10 mouse cellular contexts compared by ENCODE assay signal in the genomic region with DNA sequence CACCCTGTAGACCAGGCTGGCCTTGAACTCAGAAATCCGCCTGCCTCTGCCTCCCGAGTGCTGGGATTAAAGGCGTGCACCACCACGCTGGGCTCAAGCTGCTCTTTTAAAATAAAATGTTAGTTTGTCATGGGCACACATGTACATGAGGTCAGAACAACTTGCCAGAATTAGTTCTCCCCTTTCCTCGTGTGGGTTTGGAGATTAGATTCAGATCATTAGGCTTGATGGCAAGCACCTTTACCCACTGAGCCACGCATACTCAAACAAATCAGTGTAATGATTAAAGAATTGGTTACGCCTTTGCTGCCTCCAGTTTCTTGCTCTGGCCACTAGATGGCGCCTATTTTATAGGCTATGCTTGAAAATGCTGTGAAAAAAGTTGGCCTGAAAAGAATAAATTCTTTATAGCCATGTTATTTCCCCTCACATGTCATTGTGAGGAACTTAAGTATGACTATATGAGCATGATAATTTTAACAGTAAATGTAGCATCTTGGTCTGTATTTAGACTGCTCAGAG. TPM values are rescaled to one million over a fixed set of nuclear protein-coding genes. Genes with fewer than 3 reads are reported as not detected.
DNase-seq lines count a peak whose midpoint lies in the region; ATAC-seq and TF ChIP-seq lines count a peak whose summit lies in the region.
"Had no signal": no experiment of that assay in that cellular context is flagged by ENCODE, and none has a peak within 500 bp of the region (broad histone marks: within the 10 kb centered on the region; RNA-seq: fewer than 3 reads in every experiment).

No protein-coding gene starts in this region.

- H3K4me1 ChIP-seq in intestine, postnatal 0 days (replicated peaks; ENCODE audit: control insufficient read depth, insufficient read depth, low read length) = no peaks in the 10 kb centered on the region
- H3K4me1 ChIP-seq in intestine, embryonic 16.5 days (ENCODE audit: control insufficient read depth, insufficient read depth, low read length) = no peaks in the 10 kb centered on the region
- H3K4me1 ChIP-seq in forebrain, embryonic 16.5 days (replicated peaks; ENCODE audit: control insufficient read depth, insufficient read depth, low read length) = no peaks in the 10 kb centered on the region
- H3K4me1 ChIP-seq: embryonic facial prominence, embryonic 15.5 days had no signal

- no peak overlapping the region for H3K4me3 ChIP-seq in intestine, postnatal 0 days (ENCODE audit: low read depth, low read length)
- no peak overlapping the region for H3K4me3 ChIP-seq in intestine, embryonic 16.5 days (ENCODE audit: low read length)
- no peak overlapping the region for H3K4me3 ChIP-seq in forebrain, embryonic 16.5 days (replicated peaks; ENCODE audit: low read length)
- H3K4me3 ChIP-seq: embryonic facial prominence, embryonic 15.5 days; limb, embryonic 12.5 days had no signal

- no peak overlapping the region for H3K4me2 ChIP-seq in intestine, postnatal 0 days (replicated peaks; ENCODE audit: low read depth)
- H3K4me2 ChIP-seq in intestine, embryonic 16.5 days (ENCODE audit: low read depth, low read length) = no peak overlapping the region
- no peak overlapping the region for H3K4me2 ChIP-seq in forebrain, embryonic 16.5 days (ENCODE audit: low read length)
- H3K4me2 ChIP-seq: embryonic facial prominence, embryonic 15.5 days; limb, embryonic 12.5 days had no signal

- WGBS in intestine, postnatal 0 days = 50% methylated on average over 8 of the region's 8 CpGs
- WGBS in intestine, embryonic 16.5 days = 55% methylated on average over 8 of the region's 8 CpGs
- WGBS in forebrain, embryonic 16.5 days = 54% methylated on average over 8 of the region's 8 CpGs

- peak; percentile 43 to 48 for DNase-seq in B cell, adult 2 months
- peak; percentile 44 for DNase-seq in MN1 (ENCODE audit: low spot score)
- peak; percentile 61 for DNase-seq in kidney, postnatal 10 days
- peak; percentile 60 for DNase-seq in retina, postnatal 1 day

- H3K27me3 ChIP-seq in intestine, postnatal 0 days (replicated peaks; ENCODE audit: control insufficient read depth, insufficient read depth, low read length) = no peaks in the 10 kb centered on the region
- H3K27me3 ChIP-seq in intestine, embryonic 16.5 days (replicated peaks; ENCODE audit: control insufficient read depth, insufficient read depth, low read length) = no peaks in the 10 kb centered on the region
- no peaks in the 10 kb centered on the region for H3K27me3 ChIP-seq in forebrain, embryonic 16.5 days (replicated peaks; ENCODE audit: control insufficient read depth, insufficient read depth, low read length)
- H3K27me3 ChIP-seq: embryonic facial prominence, embryonic 15.5 days; limb, embryonic 12.5 days had no signal

- ATAC-seq in intestine, postnatal 0 days = no peak
- no peak for ATAC-seq in intestine, embryonic 16.5 days
- ATAC-seq in common myeloid progenitor, adult 5-6 weeks (replicated peaks; ENCODE audit: low read depth, poor library complexity, severe bottlenecking) = peak; percentile 54; the same call in 1 of the 2 replicates
- ATAC-seq in forebrain, embryonic 16.5 days = no peak

- H3K9me3 ChIP-seq in intestine, postnatal 0 days (ENCODE audit: control insufficient read depth) = no peaks in the 10 kb centered on the region
- no peaks in the 10 kb centered on the region for H3K9me3 ChIP-seq in intestine, embryonic 16.5 days (ENCODE audit: control insufficient read depth, low read length)
- H3K9me3 ChIP-seq in forebrain, embryonic 16.5 days (ENCODE audit: control insufficient read depth, low read length) = no peaks in the 10 kb centered on the region
- H3K9me3 ChIP-seq: embryonic facial prominence, embryonic 15.5 days; limb, embryonic 12.5 days had no signal

- peaks cover 29% of the 10 kb centered on the region for H3K36me3 ChIP-seq in intestine, postnatal 0 days (ENCODE audit: control insufficient read depth, insufficient read depth)
- H3K36me3 ChIP-seq in intestine, embryonic 16.5 days (ENCODE audit: control insufficient read depth, insufficient read depth, low read length) = 0 out of 2 replicates have a peak, but pooled peaks cover 7% of the 10 kb centered on the region
- no peaks in the 10 kb centered on the region for H3K36me3 ChIP-seq in forebrain, embryonic 16.5 days (ENCODE audit: control insufficient read depth, insufficient read depth)

- H3K9ac ChIP-seq in intestine, postnatal 0 days (ENCODE audit: low read depth, low read length) = no peak overlapping the region
- no peak overlapping the region for H3K9ac ChIP-seq in intestine, embryonic 16.5 days (ENCODE audit: low read depth, low read length)
- H3K9ac ChIP-seq in forebrain, embryonic 16.5 days (replicated peaks; ENCODE audit: low read depth, low read length) = no peak overlapping the region
- H3K9ac ChIP-seq: embryonic facial prominence, embryonic 15.5 days; limb, embryonic 12.5 days had no signal

- TF ChIP-seq CTCF in intestine, postnatal 0 days (IDR thresholded peaks at IDR 0.05; ENCODE audit: low read depth) = peak; percentile 83

- H3K27ac ChIP-seq in intestine, postnatal 0 days (ENCODE audit: low read depth, low read length) = no peak overlapping the region
- H3K27ac ChIP-seq in intestine, embryonic 16.5 days (ENCODE audit: low read length) = no peak overlapping the region
- H3K27ac ChIP-seq in forebrain, embryonic 16.5 days (ENCODE audit: low read length) = no peak overlapping the region
- H3K27ac ChIP-seq: embryonic facial prominence, embryonic 15.5 days; limb, embryonic 12.5 days had no signal

RNA-seq across cellular contexts. Expression of a gene that starts 25.4 kb away (rescaled TPM):
- 14.3 and 16.4 TPM in 2 replicates for polyA plus RNA-seq in intestine, postnatal 0 days (2015; fragmentation: Nextera tagmentation; extraction: Ambion mirVana)
- polyA plus RNA-seq in intestine, embryonic 16.5 days (2015; fragmentation: Nextera tagmentation; extraction: Ambion mirVana) = 62.7 and 65.5 TPM in 2 replicates
- 47.9 and 72.0 TPM in 2 replicates for total RNA-seq in common myeloid progenitor, adult 5-6 weeks (2017)
- 24.2 and 27.2 TPM in 2 replicates for polyA plus RNA-seq in forebrain, embryonic 16.5 days (2015; fragmentation: Nextera tagmentation; extraction: Ambion mirVana)
